Mouse (Mus musculus): ENCODE results near the gene Dhrs3. TPM values are rescaled to one million over a fixed set of nuclear protein-coding genes. Genes with fewer than 3 reads are reported as not detected.

Gene Dhrs3
- polyA plus RNA-seq, 1 experiment from 2014 or later, result 41.9 TPM

DNA sequence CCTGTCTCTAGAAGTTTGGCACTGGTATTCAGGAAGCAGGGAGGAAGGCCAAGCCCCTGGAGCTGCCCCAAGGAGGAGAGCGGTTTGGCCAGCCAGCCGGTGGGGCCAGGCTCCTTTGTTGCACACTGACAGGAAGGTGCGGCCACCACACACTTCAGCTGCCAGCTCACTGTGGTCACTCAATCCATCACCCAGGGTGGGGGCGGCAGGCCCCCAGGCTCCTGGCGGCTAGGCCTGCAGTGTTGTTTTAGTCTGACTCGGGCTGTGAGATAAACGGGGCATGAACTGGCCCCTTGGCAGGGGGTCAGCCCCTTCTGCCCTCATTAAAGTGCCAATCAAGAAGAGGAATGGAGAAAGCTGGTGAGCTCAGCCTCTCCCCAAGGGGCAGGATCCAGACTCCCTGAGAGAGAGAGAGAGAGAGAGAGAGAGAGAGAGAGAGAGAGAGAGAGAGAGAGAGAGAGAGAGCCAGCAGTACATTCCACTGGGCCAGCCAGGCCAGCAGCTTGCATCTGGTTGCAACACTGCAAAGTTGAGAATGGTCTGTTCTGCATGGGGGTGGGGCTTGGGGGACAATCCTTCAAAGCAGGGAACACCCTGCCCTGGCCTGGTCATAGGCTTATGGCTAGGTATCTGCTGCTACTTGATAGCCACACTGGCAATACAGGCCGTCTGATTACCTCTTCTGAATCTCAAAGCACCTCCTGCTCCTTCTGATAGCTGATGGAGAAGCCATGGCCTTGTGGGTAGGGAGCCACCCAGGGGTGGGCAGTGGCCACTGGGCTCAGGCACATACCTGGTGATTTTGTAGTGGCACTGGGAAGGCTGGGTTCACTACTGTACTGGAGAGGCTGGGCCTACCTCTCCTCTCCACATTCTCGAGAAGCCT lies 57.1 kb downstream of the Dhrs3 start:
- Histone ChIP-seq H3K4me3 (ENCODE audit: low read depth, low read length) (no peak overlapping the region), H3K9me3 (replicated peaks; ENCODE audit: control insufficient read depth, low read length) (no peaks in the 10 kb centered on the region), H3K27me3 (ENCODE audit: control insufficient read depth, insufficient read depth, low read length) (no peaks in the 10 kb centered on the region), H3K4me1 (ENCODE audit: control insufficient read depth, insufficient read depth, low read length) (0 out of 2 replicates have a peak, but pooled peaks cover 3% of the 10 kb centered on the region), H3K4me2 (ENCODE audit: low read depth, low read length) (no peak overlapping the region), H3K36me3 (replicated peaks; ENCODE audit: control insufficient read depth, insufficient read depth, low read depth, low read length) (no peaks in the 10 kb centered on the region), H3K9ac (replicated peaks; ENCODE audit: low read length) (peak overlapping the region; percentile 44), H3K27ac (replicated peaks; ENCODE audit: low read depth, low read length) (peak overlapping the region; percentile 56)
- ATAC-seq (replicated peaks; ENCODE audit: insufficient number of reproducible peaks, low FRiP score, low TSS enrichment, low read depth) (peak; percentile 64), DNase-seq (ENCODE audit: low spot score) (peak; percentile 41)
- WGBS, result 11% methylated on average over 9 of the region's 9 CpGs

DNA sequence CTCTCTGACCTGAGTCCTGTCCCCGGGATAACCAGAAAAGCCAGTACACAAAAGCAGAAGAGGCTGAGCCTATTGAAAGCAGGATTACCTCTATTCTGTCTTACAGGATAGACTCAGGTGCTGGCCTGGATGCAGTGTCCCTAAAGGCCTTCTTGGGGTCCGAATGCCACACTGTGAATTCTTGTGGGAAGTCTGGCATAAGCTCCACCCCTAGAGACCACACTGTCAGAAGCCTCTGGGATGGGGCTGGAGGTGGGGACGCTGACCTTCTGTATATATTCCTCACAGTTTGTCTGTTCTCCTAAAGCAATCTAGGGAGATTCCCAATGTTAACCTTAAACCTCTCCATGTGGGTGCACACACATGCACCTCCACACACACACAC lies 57.7 kb downstream of the Dhrs3 start:
- Histone ChIP-seq H3K27me3 (ENCODE audit: control insufficient read depth, insufficient read depth, low read length) (no peaks in the 10 kb centered on the region), H3K36me3 (replicated peaks; ENCODE audit: control insufficient read depth, insufficient read depth, low read depth, low read length) (no peaks in the 10 kb centered on the region), H3K9me3 (replicated peaks; ENCODE audit: control insufficient read depth, low read length) (no peaks in the 10 kb centered on the region), H3K27ac (replicated peaks; ENCODE audit: low read depth, low read length) (no peak overlapping the region), H3K4me3 (ENCODE audit: low read depth, low read length) (no peak overlapping the region), H3K4me1 (ENCODE audit: control insufficient read depth, insufficient read depth, low read length) (0 out of 2 replicates have a peak, but pooled peaks cover 3% of the 10 kb centered on the region), H3K4me2 (ENCODE audit: low read depth, low read length) (no peak overlapping the region), H3K9ac (replicated peaks; ENCODE audit: low read length) (no peak overlapping the region)
- WGBS, result 55% methylated on average over 3 of the region's 3 CpGs
- ATAC-seq (replicated peaks; ENCODE audit: insufficient number of reproducible peaks, low FRiP score, low TSS enrichment, low read depth) (no peak), DNase-seq (ENCODE audit: low spot score) (no peak)

DNA sequence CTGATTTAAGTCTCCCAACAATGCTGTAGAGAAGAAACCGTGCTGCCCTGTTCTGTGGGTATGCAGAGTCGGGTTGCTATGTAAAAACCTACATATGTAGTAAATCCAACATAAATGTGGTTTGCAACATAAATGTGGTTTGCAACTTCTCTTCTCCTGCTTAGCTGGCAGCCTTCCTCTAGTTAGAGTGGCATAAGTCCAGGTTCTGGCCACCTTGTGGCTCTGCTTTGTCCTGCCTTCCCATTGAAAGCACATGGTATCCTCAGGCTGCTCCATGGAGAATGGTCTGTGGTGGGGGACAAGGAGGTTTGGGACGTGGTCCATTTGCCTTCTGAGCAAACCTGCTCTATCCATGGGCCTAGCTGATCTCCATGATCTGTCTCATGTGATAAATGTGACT lies 58.3 kb downstream of the Dhrs3 start:
- H3K27me3 ChIP-seq (ENCODE audit: control insufficient read depth, insufficient read depth, low read length), result no peaks in the 10 kb centered on the region
- no peak for DNase-seq (ENCODE audit: low spot score)
- no peak for ATAC-seq (replicated peaks; ENCODE audit: insufficient number of reproducible peaks, low FRiP score, low TSS enrichment, low read depth)
- H3K4me1 ChIP-seq (ENCODE audit: control insufficient read depth, insufficient read depth, low read length), result 0 out of 2 replicates have a peak, but pooled peaks cover 3% of the 10 kb centered on the region
- no peak overlapping the region for H3K9ac ChIP-seq (replicated peaks; ENCODE audit: low read length)
- H3K36me3 ChIP-seq (replicated peaks; ENCODE audit: control insufficient read depth, insufficient read depth, low read depth, low read length), result no peaks in the 10 kb centered on the region
- H3K9me3 ChIP-seq (replicated peaks; ENCODE audit: control insufficient read depth, low read length), result no peaks in the 10 kb centered on the region
- no peak overlapping the region for H3K4me2 ChIP-seq (ENCODE audit: low read depth, low read length)
- H3K27ac ChIP-seq (replicated peaks; ENCODE audit: low read depth, low read length), result no peak overlapping the region
- no peak overlapping the region for H3K4me3 ChIP-seq (ENCODE audit: low read depth, low read length)
- 93% methylated on average over 3 of the region's 3 CpGs for WGBS

DNA sequence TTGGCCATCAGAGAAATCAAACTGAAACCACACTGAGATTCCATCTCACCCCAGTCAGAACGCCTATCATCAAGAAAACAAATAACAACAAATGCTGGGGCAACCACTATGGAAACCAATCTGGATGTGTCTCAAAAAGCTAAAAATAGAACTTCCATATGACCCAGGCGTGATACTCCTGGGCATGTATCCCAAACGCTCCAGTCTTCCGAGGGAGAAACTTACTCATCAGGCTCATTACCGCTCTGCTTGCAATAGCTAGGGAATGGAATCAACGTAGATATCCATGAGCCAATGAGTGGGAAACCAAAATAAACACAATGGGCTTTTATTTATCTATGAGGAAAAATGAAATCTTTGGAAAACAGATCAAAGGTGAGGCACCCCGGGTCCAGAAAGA lies 59.2 kb downstream of the Dhrs3 start:
- H3K9me3 ChIP-seq (replicated peaks; ENCODE audit: control insufficient read depth, low read length), result no peaks in the 10 kb centered on the region
- no peak overlapping the region for H3K4me3 ChIP-seq (ENCODE audit: low read depth, low read length)
- no peak for ATAC-seq (replicated peaks; ENCODE audit: insufficient number of reproducible peaks, low FRiP score, low TSS enrichment, low read depth)
- 85% methylated on average over 7 of the region's 7 CpGs for WGBS
- DNase-seq (ENCODE audit: low spot score), result no peak
- no peak overlapping the region for H3K4me2 ChIP-seq (ENCODE audit: low read depth, low read length)
- 0 out of 2 replicates have a peak, but pooled peaks cover 3% of the 10 kb centered on the region for H3K4me1 ChIP-seq (ENCODE audit: control insufficient read depth, insufficient read depth, low read length)
- no peaks in the 10 kb centered on the region for H3K36me3 ChIP-seq (replicated peaks; ENCODE audit: control insufficient read depth, insufficient read depth, low read depth, low read length)
- H3K27me3 ChIP-seq (ENCODE audit: control insufficient read depth, insufficient read depth, low read length), result no peaks in the 10 kb centered on the region
- H3K9ac ChIP-seq (replicated peaks; ENCODE audit: low read length), result no peak overlapping the region
- H3K27ac ChIP-seq (replicated peaks; ENCODE audit: low read depth, low read length), result no peak overlapping the region

DNA sequence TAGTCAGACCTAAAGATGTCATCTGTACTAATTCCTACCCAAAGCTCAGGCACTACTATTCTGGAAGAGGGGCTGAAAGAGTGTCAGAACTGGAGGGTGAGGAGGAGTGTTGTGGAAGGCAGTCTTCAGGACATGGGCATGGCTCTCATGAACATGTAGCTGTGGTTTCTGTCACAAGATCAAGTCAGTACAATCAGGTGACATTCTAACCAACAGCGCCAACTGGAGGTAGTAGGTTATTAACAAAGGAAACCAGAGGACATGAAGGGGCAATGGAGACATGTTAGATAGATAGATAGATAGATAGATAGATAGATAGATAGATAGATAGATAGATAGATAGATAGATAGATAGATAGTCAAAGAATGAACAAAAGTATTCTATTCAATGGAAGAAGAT lies 60.8 kb downstream of the Dhrs3 start:
- no peak overlapping the region for H3K4me2 ChIP-seq (ENCODE audit: low read depth, low read length)
- ATAC-seq (replicated peaks; ENCODE audit: insufficient number of reproducible peaks, low FRiP score, low TSS enrichment, low read depth) (no peak), DNase-seq (ENCODE audit: low spot score) (no peak)
- no peak overlapping the region for H3K27ac ChIP-seq (replicated peaks; ENCODE audit: low read depth, low read length)
- WGBS, result 84% methylated on average over 1 of the region's 1 CpGs
- no peaks in the 10 kb centered on the region for H3K27me3 ChIP-seq (ENCODE audit: control insufficient read depth, insufficient read depth, low read length)
- H3K9ac ChIP-seq (replicated peaks; ENCODE audit: low read length), result no peak overlapping the region
- H3K9me3 ChIP-seq (replicated peaks; ENCODE audit: control insufficient read depth, low read length), result no peaks in the 10 kb centered on the region
- H3K4me3 ChIP-seq (ENCODE audit: low read depth, low read length), result no peak overlapping the region
- 0 out of 2 replicates have a peak, but pooled peaks cover 3% of the 10 kb centered on the region for H3K4me1 ChIP-seq (ENCODE audit: control insufficient read depth, insufficient read depth, low read length)
- no peaks in the 10 kb centered on the region for H3K36me3 ChIP-seq (replicated peaks; ENCODE audit: control insufficient read depth, insufficient read depth, low read depth, low read length)

DNA sequence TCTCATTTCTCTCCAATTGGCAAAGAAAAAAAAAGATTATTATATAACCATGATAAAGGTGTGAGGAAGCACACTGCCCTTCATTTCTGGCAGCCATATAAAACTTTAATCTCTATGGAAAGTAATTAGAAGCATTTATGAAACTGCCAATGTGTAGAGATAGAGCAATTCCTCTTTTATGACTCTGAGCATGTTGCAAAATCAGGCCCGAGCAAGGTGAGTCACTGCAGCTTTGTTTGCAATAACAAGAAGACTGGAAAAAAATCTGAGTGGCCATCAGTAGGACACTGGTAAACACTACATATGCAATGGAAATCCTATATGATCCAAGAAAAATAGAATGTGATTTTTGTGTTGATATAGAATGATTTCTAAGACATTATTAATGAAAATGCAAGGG lies 63.2 kb downstream of the Dhrs3 start:
- no peak for ATAC-seq (replicated peaks; ENCODE audit: insufficient number of reproducible peaks, low FRiP score, low TSS enrichment, low read depth)
- Histone ChIP-seq H3K4me3 (ENCODE audit: low read depth, low read length) (no peak overlapping the region), H3K27me3 (ENCODE audit: control insufficient read depth, insufficient read depth, low read length) (no peaks in the 10 kb centered on the region), H3K9ac (replicated peaks; ENCODE audit: low read length) (no peak overlapping the region), H3K4me1 (ENCODE audit: control insufficient read depth, insufficient read depth, low read length) (no peaks in the 10 kb centered on the region), H3K9me3 (replicated peaks; ENCODE audit: control insufficient read depth, low read length) (no peaks in the 10 kb centered on the region), H3K36me3 (replicated peaks; ENCODE audit: control insufficient read depth, insufficient read depth, low read depth, low read length) (no peaks in the 10 kb centered on the region), H3K4me2 (ENCODE audit: low read depth, low read length) (no peak overlapping the region), H3K27ac (replicated peaks; ENCODE audit: low read depth, low read length) (no peak overlapping the region)
- no peak for DNase-seq (ENCODE audit: low spot score)
- 79% methylated on average over 1 of the region's 1 CpGs for WGBS

DNA sequence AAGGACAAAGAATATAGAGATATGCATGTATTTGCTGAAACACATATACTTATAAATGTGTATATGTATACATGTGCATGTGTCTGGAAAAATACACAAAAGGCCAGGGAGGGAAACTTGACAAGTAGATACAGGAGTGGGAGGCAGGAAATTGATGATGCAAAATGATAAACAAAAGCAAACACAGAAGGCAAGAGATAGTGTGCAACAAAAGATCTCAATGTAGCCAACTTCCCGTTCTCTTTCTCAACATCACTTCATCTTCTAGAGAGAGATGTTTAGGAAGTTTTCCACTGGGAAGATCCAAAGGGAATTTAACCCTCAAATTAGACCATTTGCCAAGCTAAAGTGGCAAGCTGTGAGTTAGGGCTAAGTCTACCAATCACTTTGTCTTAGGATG lies 63.7 kb downstream of the Dhrs3 start:
- no peaks in the 10 kb centered on the region for H3K4me1 ChIP-seq (ENCODE audit: control insufficient read depth, insufficient read depth, low read length)
- no peaks in the 10 kb centered on the region for H3K27me3 ChIP-seq (ENCODE audit: control insufficient read depth, insufficient read depth, low read length)
- no peaks in the 10 kb centered on the region for H3K36me3 ChIP-seq (replicated peaks; ENCODE audit: control insufficient read depth, insufficient read depth, low read depth, low read length)
- no peak overlapping the region for H3K9ac ChIP-seq (replicated peaks; ENCODE audit: low read length)
- H3K4me3 ChIP-seq (ENCODE audit: low read depth, low read length), result no peak overlapping the region
- 70% methylated on average over 1 of the region's 1 CpGs for WGBS
- no peaks in the 10 kb centered on the region for H3K9me3 ChIP-seq (replicated peaks; ENCODE audit: control insufficient read depth, low read length)
- H3K27ac ChIP-seq (replicated peaks; ENCODE audit: low read depth, low read length), result no peak overlapping the region
- DNase-seq (ENCODE audit: low spot score) (no peak), ATAC-seq (replicated peaks; ENCODE audit: insufficient number of reproducible peaks, low FRiP score, low TSS enrichment, low read depth) (no peak)
- no peak overlapping the region for H3K4me2 ChIP-seq (ENCODE audit: low read depth, low read length)

DNA sequence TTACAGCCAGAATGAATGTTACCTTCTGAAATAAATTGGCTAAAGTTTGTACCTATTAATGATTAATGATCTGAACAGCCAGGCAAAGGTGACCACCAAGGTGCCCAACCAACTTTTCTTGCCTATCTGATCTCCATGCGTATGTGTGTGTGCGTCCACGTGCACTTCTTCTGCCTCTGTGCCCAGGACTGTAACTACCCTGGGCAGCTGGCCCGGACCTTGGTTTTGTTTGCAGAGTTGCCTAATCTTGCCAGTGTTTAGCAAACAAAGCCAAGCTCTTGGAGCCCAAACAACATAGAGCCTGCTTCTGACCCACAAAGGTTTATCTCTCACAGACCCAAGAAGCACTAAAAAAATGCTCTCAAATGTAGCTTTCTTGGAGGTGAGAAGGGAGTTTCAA lies 64.6 kb downstream of the Dhrs3 start:
- Histone ChIP-seq H3K4me1 (ENCODE audit: control insufficient read depth, insufficient read depth, low read length) (no peaks in the 10 kb centered on the region), H3K4me3 (ENCODE audit: low read depth, low read length) (no peak overlapping the region), H3K27me3 (ENCODE audit: control insufficient read depth, insufficient read depth, low read length) (no peaks in the 10 kb centered on the region), H3K4me2 (ENCODE audit: low read depth, low read length) (no peak overlapping the region), H3K9ac (replicated peaks; ENCODE audit: low read length) (no peak overlapping the region), H3K9me3 (replicated peaks; ENCODE audit: control insufficient read depth, low read length) (no peaks in the 10 kb centered on the region), H3K27ac (replicated peaks; ENCODE audit: low read depth, low read length) (no peak overlapping the region), H3K36me3 (replicated peaks; ENCODE audit: control insufficient read depth, insufficient read depth, low read depth, low read length) (no peaks in the 10 kb centered on the region)
- WGBS, result 81% methylated on average over 4 of the region's 4 CpGs
- ATAC-seq (replicated peaks; ENCODE audit: insufficient number of reproducible peaks, low FRiP score, low TSS enrichment, low read depth), result no peak
- no peak for DNase-seq (ENCODE audit: low spot score)

Measured in embryonic facial prominence, embryonic 11.5 days (tissue).